9 mouse cellular contexts compared by ENCODE assay signal in the genomic region with DNA sequence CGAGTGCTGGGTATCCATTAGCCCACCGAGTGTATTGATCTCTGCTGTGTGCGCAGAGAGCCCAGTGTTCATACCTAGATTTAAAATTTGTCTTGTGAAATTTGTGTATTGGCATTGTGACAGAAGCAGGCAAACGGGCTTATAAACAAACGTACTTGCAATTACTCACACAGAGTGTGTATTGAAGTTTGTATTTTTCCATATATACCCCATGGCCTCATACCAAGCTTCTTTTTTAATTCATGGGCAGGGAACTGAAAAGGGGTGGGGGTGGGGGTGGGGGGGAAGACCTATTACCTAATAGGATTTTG. TPM values are rescaled to one million over a fixed set of nuclear protein-coding genes. Genes with fewer than 3 reads are reported as not detected.
A peak's percentile ranks its signal among the peaks of the same experiment; 100 is the strongest.
DNase-seq lines count a peak whose midpoint lies in the region; ATAC-seq and TF ChIP-seq lines count a peak whose summit lies in the region.
"Had no signal": no experiment of that assay in that cellular context is flagged by ENCODE, and none has a peak within 500 bp of the region (broad histone marks: within the 10 kb centered on the region; RNA-seq: fewer than 3 reads in every experiment).

No protein-coding gene starts in this region.

- H3K9ac ChIP-seq in heart, embryonic 13.5 days, result peak overlapping the region; percentile 87; the same call in 1 of the 2 replicates
- peak overlapping the region; percentile 88 for H3K9ac ChIP-seq in ES-Bruce4 (ENCODE audit: low read depth, poor library complexity, severe bottlenecking)
- H3K9ac ChIP-seq in liver, postnatal 0 days (replicated peaks), result peak overlapping the region; percentile 80

- H3K27ac ChIP-seq in heart, embryonic 13.5 days (replicated peaks), result no peak overlapping the region
- no peak overlapping the region for H3K27ac ChIP-seq in ES-Bruce4 (ENCODE audit: insufficient read depth, low read length)
- peak overlapping the region; percentile 96 for H3K27ac ChIP-seq in hindbrain, embryonic 10.5 days
- H3K27ac ChIP-seq in liver, postnatal 0 days (ENCODE audit: low read depth), result peak overlapping the region; percentile 75; the same call in 1 of the 2 replicates

- no peak for TF ChIP-seq EP300 in ES-Bruce4 (IDR thresholded peaks at IDR 0.05; ENCODE audit: insufficient read depth, low read depth, low read length)
- no peak for TF ChIP-seq EP300 in liver, postnatal 0 days (IDR thresholded peaks at IDR 0.05; ENCODE audit: low read depth)

- peaks cover 10% of the 10 kb centered on the region; the same call in 1 of the 2 replicates for H3K4me1 ChIP-seq in heart, embryonic 13.5 days
- peaks cover 4% of the 10 kb centered on the region for H3K4me1 ChIP-seq in ES-Bruce4 (ENCODE audit: control insufficient read depth, insufficient read depth, low read length)
- H3K4me1 ChIP-seq in hindbrain, embryonic 10.5 days (replicated peaks), result peaks cover 27% of the 10 kb centered on the region
- H3K4me1 ChIP-seq in liver, postnatal 0 days (ENCODE audit: insufficient read depth), result peaks cover 7% of the 10 kb centered on the region

- 63% methylated on average over 5 of the region's 5 CpGs for WGBS in heart, embryonic 13.5 days
- WGBS in hindbrain, embryonic 10.5 days, result 64% methylated on average over 5 of the region's 5 CpGs
- WGBS in liver, postnatal 0 days (ENCODE audit: insufficient replicate concordance), result 52% methylated on average over 5 of the region's 5 CpGs

- TF ChIP-seq CTCF in ES-Bruce4 (IDR thresholded peaks at IDR 0.05; ENCODE audit: low read depth, low read length), result no peak
- TF ChIP-seq CTCF in liver, postnatal 0 days (IDR thresholded peaks at IDR 0.05; ENCODE audit: low read depth), result no peak

- TF ChIP-seq POLR2A in ES-Bruce4 (IDR thresholded peaks at IDR 0.05; ENCODE audit: insufficient read depth, low read length), result no peak

- H3K36me3 ChIP-seq in heart, embryonic 13.5 days, result peaks cover 10% of the 10 kb centered on the region; the same call in 1 of the 2 replicates
- peaks cover 3% of the 10 kb centered on the region; the same call in 1 of the 2 replicates for H3K36me3 ChIP-seq in ES-Bruce4 (ENCODE audit: control insufficient read depth, insufficient read depth, low read length, poor library complexity, severe bottlenecking)
- peaks cover 39% of the 10 kb centered on the region for H3K36me3 ChIP-seq in hindbrain, embryonic 10.5 days
- H3K36me3 ChIP-seq in liver, postnatal 0 days (replicated peaks; ENCODE audit: insufficient read depth, low read length), result no peaks in the 10 kb centered on the region

- no peak for ATAC-seq in heart, embryonic 13.5 days (ENCODE audit: extremely low read depth, insufficient number of reproducible peaks, low FRiP score, low TSS enrichment)
- ATAC-seq in liver, postnatal 0 days, result no peak

- H3K9me3 ChIP-seq in heart, embryonic 13.5 days, result no peaks in the 10 kb centered on the region
- H3K9me3 ChIP-seq in ES-Bruce4 (replicated peaks; ENCODE audit: control insufficient read depth, insufficient read depth, low read length, poor library complexity, severe bottlenecking), result no peaks in the 10 kb centered on the region
- H3K9me3 ChIP-seq in hindbrain, embryonic 10.5 days, result no peaks in the 10 kb centered on the region
- H3K9me3 ChIP-seq in liver, postnatal 0 days (ENCODE audit: low read length), result no peaks in the 10 kb centered on the region

- H3K4me3 ChIP-seq in heart, embryonic 13.5 days, result peak overlapping the region; percentile 87
- no peak overlapping the region for H3K4me3 ChIP-seq in ES-Bruce4 (ENCODE audit: low read depth, low read length)
- peak overlapping the region; percentile 86 for H3K4me3 ChIP-seq in hindbrain, embryonic 10.5 days
- peak overlapping the region; percentile 60 for H3K4me3 ChIP-seq in liver, postnatal 0 days (ENCODE audit: low read depth, low read length)

- H3K27me3 ChIP-seq in heart, embryonic 13.5 days (replicated peaks), result no peaks in the 10 kb centered on the region
- no peaks in the 10 kb centered on the region for H3K27me3 ChIP-seq in ES-Bruce4 (ENCODE audit: control insufficient read depth, insufficient read depth, low read length, poor library complexity, severe bottlenecking)
- H3K27me3 ChIP-seq in hindbrain, embryonic 10.5 days (ENCODE audit: insufficient read depth, poor library complexity, severe bottlenecking), result no peaks in the 10 kb centered on the region
- no peaks in the 10 kb centered on the region for H3K27me3 ChIP-seq in liver, postnatal 0 days (ENCODE audit: insufficient read depth, low read length)

- H3K4me2 ChIP-seq in heart, embryonic 13.5 days, result peak overlapping the region; percentile 97
- H3K4me2 ChIP-seq in liver, postnatal 0 days (ENCODE audit: low read depth, low read length), result peak overlapping the region; percentile 69

- DNase-seq in heart, adult 9 months (ENCODE audit: low spot score in 2 of 2), result no peak
- no peak for DNase-seq in hindbrain, embryonic 10.5 days (ENCODE audit: low spot score)
- DNase-seq in liver, postnatal 0 days, result no peak
- no peak for DNase-seq in cerebellum, adult 11 months
- no peak for DNase-seq in thymus, postnatal 0 days (ENCODE audit: low spot score)
- no peak for DNase-seq in cerebellum, adult 18-20 months

RNA-seq across cellular contexts. Expression of gene Dapk1, which starts 1.5 kb away (rescaled TPM):
- polyA plus RNA-seq in heart, embryonic 13.5 days (2015; fragmentation: Nextera tagmentation; extraction: Ambion mirVana), result 7.5 and 8.2 TPM in 2 replicates
- 37.8 and 40.5 TPM in 2 replicates for polyA plus RNA-seq in ES-Bruce4 (2011; ENCODE audit: insufficient read depth, insufficient read length, low read depth, missing spikeins)
- polyA plus RNA-seq in hindbrain, embryonic 10.5 days (2016; fragmentation: Nextera tagmentation; extraction: Ambion mirVana), result 19.8 and 23.6 TPM in 2 replicates
- polyA plus RNA-seq in liver, postnatal 0 days (2015; fragmentation: Nextera tagmentation; extraction: Ambion mirVana), result 9.7 and 10.1 TPM in 2 replicates
- 8.1 and 9.6 TPM in 2 replicates for polyA plus RNA-seq in thymus, postnatal 0 days (2015; fragmentation: Nextera tagmentation; extraction: Ambion mirVana)
- polyA plus RNA-seq: C2C12 had no signal

Comparison
In these comparisons a context has a peak if more than half of its experiments do, and no peak if none do; other contexts are left out.
1. H3K27ac ChIP-seq: peak in hindbrain, embryonic 10.5 days (single experiment) and liver, postnatal 0 days (single experiment); none in heart, embryonic 13.5 days (single experiment) and ES-Bruce4 (single experiment).
2. Peak in every context shown above with its lines, with median percentiles within 50 percentile points of each other: H3K9ac ChIP-seq.